Mouse (Mus musculus): ENCODE data around the gene Pex11a. TPM values are rescaled to one million over a fixed set of nuclear protein-coding genes. Genes with fewer than 3 reads are reported as not detected.

Pex11a gene
- total and polyA plus RNA-seq, 3 experiments = 16.4 to 19.0 (median 18.1) TPM

DNA sequence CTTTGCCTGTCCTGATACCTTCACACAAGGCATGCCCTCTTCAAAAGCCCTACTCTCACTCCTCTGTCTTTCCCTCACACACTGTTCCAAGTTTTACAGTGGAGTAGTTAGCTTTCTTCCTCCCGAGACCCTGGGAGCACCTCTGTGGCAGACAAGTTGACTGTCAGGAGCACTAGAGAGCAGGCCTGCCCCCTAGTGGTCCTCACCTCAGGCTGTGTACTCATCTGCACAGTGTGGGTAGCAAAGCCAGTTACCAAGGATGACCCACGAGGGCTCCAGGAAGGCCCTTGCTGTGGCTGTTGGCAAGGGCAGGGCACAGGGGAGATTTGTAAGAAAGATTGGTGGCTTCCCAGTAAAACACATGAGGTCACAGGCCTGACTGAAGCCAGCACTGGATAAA lies 15.8 kb downstream of the Pex11a start:
- Histone ChIP-seq H3K36me3 (ENCODE audit: control insufficient read depth, insufficient read depth, low read length) (no peaks in the 10 kb centered on the region), H3K79me2 (replicated peaks; ENCODE audit: control insufficient read depth, insufficient read depth, low read length) (no peaks in the 10 kb centered on the region), H3K4me3 (no peak overlapping the region), H3K27me3 (ENCODE audit: control insufficient read depth, insufficient read depth, low read length) (no peaks in the 10 kb centered on the region; the same call in 1 of the 2 replicates), H3K9ac (ENCODE audit: low read depth, low read length) (no peak overlapping the region), H3K27ac (no peak overlapping the region), H3K4me1 (ENCODE audit: control insufficient read depth, insufficient read depth, low read length) (no peaks in the 10 kb centered on the region)
- DNase-seq = peak; percentile 53 to 61
- intact Hi-C loops (cut with DNase I) = loop anchor here (5.0 kb wide), 1 partner anchor 65 kb away; the partner anchor contains the start of gene Ticrr
- 12% methylated on average over 2 of the region's 2 CpGs for WGBS
- TF ChIP-seq CTCF (IDR thresholded peaks at IDR 0.05) (peak; percentile 81), POLR2A (IDR thresholded peaks at IDR 0.05; ENCODE audit: insufficient read depth, low read depth, low read length) (no peak)

DNA sequence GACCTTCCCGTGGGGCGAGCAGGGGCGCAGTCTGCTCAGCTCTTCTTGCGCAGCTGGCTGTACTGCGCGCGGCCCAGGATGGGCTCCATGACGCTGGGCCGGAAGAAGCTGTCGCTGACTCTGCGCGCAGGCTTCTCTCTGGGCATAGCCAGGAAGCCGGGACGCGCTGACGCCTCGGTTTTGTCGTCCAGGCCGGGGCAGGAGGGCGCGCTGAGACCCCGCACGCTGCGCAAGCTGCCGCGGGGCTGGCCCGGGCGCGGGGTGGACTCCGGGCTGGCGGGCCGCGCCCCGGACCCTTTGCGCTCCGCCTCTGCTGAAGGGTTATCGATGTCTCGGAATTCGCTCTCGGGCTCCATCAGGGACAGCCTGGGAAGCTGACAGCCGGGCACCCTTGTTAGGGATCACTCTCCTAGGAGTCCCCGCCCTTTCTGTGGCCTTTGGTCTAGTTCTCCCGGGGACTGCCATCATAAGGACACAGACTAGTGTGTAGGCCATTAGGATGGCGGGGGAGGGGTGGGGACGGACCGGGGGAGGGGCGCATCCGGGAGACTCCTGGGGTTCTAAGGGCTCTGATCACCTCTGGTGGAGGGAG lies 21.4 kb downstream of the Pex11a start:
- TF ChIP-seq CTCF (IDR thresholded peaks at IDR 0.05) = no peak
- DNase-seq = peak; percentile 72 to 75
- WGBS = 1% methylated on average over 48 of the region's 48 CpGs
- H3K4me1 ChIP-seq (ENCODE audit: control insufficient read depth, insufficient read depth, low read length) = no peaks in the 10 kb centered on the region
- no peaks in the 10 kb centered on the region for H3K79me2 ChIP-seq (replicated peaks; ENCODE audit: control insufficient read depth, insufficient read depth, low read length)
- peak overlapping the region; percentile 68 for H3K4me3 ChIP-seq
- H3K27me3 ChIP-seq (ENCODE audit: control insufficient read depth, insufficient read depth, low read length) = no peaks in the 10 kb centered on the region; the same call in 1 of the 2 replicates
- intact Hi-C loops (cut with DNase I) = no loop called here
- no peaks in the 10 kb centered on the region for H3K36me3 ChIP-seq (ENCODE audit: control insufficient read depth, insufficient read depth, low read length)
- H3K9ac ChIP-seq (ENCODE audit: low read depth, low read length) = peak overlapping the region; percentile 80
- H3K27ac ChIP-seq = peak overlapping the region; percentile 62

DNA sequence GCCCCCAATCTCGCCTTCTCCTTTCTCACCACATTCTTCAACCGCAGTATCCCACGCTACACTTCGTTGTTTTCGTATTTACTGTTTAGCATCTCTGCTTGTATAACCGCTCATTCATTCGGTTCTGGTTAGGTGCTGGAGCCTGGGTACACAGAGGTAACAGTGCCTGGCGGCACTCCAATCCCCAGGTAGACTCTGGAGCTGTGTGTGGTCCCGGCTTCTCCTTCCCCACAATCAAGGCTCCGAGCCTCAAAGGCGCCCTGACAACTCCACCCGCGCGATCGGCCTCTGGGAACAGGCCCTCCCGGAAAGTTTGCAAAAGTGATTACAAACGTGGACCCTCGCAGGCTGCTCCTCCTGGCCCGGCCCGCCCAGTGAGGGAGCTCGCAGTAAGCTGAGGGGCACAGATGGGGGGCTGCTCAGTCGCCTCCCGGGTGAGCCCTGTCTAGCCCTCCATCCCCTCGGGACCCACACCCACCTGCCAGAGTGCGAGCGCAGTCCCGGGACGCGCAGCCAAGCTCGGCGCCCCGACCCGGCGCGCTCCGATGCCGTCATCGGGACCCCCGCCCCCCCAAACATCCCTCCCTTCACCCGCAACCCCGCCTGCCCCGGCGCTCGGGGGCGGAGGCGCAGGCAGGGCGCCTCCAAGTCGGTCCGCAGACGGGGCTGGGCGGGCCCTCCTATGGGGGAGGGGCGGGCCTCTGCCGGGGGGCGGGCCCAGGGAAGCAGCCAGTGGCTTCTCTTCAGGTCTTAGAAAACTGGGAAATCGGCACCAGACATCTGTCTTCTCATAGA lies 27.5 kb downstream of the Pex11a start, which contains the start of gene Kif7:
TSS of gene Kif7 (minus strand) at position 534 of the 795 bp plus-strand sequence.
- TF ChIP-seq CTCF (IDR thresholded peaks at IDR 0.05) = no peak
- no peak for TF ChIP-seq EP300 (IDR thresholded peaks at IDR 0.05; ENCODE audit: insufficient read depth, low read depth, low read length)
- no peak for TF ChIP-seq POLR2A (IDR thresholded peaks at IDR 0.05; ENCODE audit: insufficient read depth, low read depth, low read length)
- no peaks in the 10 kb centered on the region for H3K79me2 ChIP-seq (replicated peaks; ENCODE audit: control insufficient read depth, insufficient read depth, low read length)
- H3K27ac ChIP-seq = no peak within 1 kb of the TSS; the same call in 1 of the 2 replicates
- peak within 1 kb of the TSS; percentile 86 for H3K9ac ChIP-seq (ENCODE audit: low read depth, low read length)
- 2% methylated on average over 44 of the region's 55 CpGs for WGBS
- H3K4me3 ChIP-seq = peak within 1 kb of the TSS; percentile 80
- peak; percentile 87 for DNase-seq
- no peaks in the 10 kb centered on the region for H3K36me3 ChIP-seq (ENCODE audit: control insufficient read depth, insufficient read depth, low read length)
- H3K27me3 ChIP-seq (ENCODE audit: control insufficient read depth, insufficient read depth, low read length) = no peaks in the 10 kb centered on the region
- H3K4me1 ChIP-seq (ENCODE audit: control insufficient read depth, insufficient read depth, low read length) = no peaks in the 10 kb centered on the region; the same call in 1 of the 2 replicates
- intact Hi-C loops (cut with DNase I) = no loop called here

DNA sequence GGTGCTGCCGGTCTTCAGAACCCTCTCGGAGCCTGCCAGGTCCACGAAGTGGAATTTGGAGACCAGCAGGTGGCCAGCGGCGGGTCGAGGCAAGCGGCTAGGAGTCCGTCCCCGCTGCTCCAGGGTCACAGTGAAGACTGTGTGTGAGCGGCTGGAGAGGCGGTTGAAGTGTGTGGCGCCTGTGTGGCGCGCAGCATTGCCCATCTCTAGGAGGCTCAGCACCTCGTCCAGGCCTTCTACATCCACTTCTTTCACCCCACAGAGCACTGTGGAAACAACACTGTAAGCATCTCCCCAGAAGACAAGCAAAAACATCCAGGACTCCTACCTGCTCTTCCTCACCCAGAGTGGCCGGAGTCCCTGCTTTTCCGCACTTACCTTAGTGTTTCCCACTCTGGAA lies 32.1 kb downstream of the Pex11a start:
- 69% methylated on average over 17 of the region's 17 CpGs for WGBS
- H3K27ac ChIP-seq = no peak overlapping the region
- H3K4me1 ChIP-seq (ENCODE audit: control insufficient read depth, insufficient read depth, low read length) = no peaks in the 10 kb centered on the region; the same call in 1 of the 2 replicates
- no peaks in the 10 kb centered on the region for H3K36me3 ChIP-seq (ENCODE audit: control insufficient read depth, insufficient read depth, low read length)
- no peak overlapping the region for H3K9ac ChIP-seq (ENCODE audit: low read depth, low read length)
- H3K4me3 ChIP-seq = no peak overlapping the region
- intact Hi-C loops (cut with DNase I) = no loop called here
- H3K79me2 ChIP-seq (replicated peaks; ENCODE audit: control insufficient read depth, insufficient read depth, low read length) = no peaks in the 10 kb centered on the region
- no peak for TF ChIP-seq EP300 (IDR thresholded peaks at IDR 0.05; ENCODE audit: insufficient read depth, low read depth, low read length)
- no peak for TF ChIP-seq POLR2A (IDR thresholded peaks at IDR 0.05; ENCODE audit: insufficient read depth, low read depth, low read length)
- TF ChIP-seq CTCF (IDR thresholded peaks at IDR 0.05) = no peak
- H3K27me3 ChIP-seq (ENCODE audit: control insufficient read depth, insufficient read depth, low read length) = peaks cover 5% of the 10 kb centered on the region; the same call in 1 of the 2 replicates
- DNase-seq = no peak

DNA sequence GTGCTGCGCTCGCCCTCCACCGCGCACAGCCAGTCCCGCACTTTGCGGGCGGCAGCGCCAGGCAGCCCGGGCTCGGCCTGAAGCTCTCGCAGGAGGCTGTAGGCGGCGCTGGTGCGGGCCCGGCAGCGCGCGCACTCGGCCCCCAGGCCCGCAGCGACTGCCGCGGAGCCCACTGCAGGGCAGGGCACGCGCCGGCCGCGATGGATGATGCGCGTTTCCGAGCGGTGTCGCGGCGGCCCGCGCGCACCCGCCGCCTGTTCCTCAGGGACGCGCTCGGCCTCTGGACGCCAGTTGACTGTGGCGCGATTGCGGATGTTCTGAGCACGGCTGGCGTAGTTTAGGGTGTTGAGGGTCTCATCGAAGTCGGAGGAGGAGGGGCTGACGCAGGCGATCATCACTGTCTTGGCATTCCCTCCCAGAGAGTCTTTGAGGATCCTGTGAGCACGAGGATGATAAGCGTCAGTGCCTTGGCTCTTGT lies 32.8 kb downstream of the Pex11a start:
- H3K4me1 ChIP-seq (ENCODE audit: control insufficient read depth, insufficient read depth, low read length) = no peaks in the 10 kb centered on the region
- no peak for DNase-seq
- peak overlapping the region; percentile 7; the same call in 1 of the 2 replicates for H3K4me3 ChIP-seq
- no peak for TF ChIP-seq EP300 (IDR thresholded peaks at IDR 0.05; ENCODE audit: insufficient read depth, low read depth, low read length)
- no peak for TF ChIP-seq POLR2A (IDR thresholded peaks at IDR 0.05; ENCODE audit: insufficient read depth, low read depth, low read length)
- TF ChIP-seq CTCF (IDR thresholded peaks at IDR 0.05) = peak; percentile 62
- H3K27me3 ChIP-seq (ENCODE audit: control insufficient read depth, insufficient read depth, low read length) = peaks cover 5% of the 10 kb centered on the region; the same call in 1 of the 2 replicates
- H3K79me2 ChIP-seq (replicated peaks; ENCODE audit: control insufficient read depth, insufficient read depth, low read length) = no peaks in the 10 kb centered on the region
- H3K27ac ChIP-seq = no peak overlapping the region
- intact Hi-C loops (cut with DNase I) = no loop called here
- peak overlapping the region; percentile 55; the same call in 1 of the 2 replicates for H3K9ac ChIP-seq (ENCODE audit: low read depth, low read length)
- no peaks in the 10 kb centered on the region for H3K36me3 ChIP-seq (ENCODE audit: control insufficient read depth, insufficient read depth, low read length)
- 14% methylated on average over 55 of the region's 55 CpGs for WGBS

DNA sequence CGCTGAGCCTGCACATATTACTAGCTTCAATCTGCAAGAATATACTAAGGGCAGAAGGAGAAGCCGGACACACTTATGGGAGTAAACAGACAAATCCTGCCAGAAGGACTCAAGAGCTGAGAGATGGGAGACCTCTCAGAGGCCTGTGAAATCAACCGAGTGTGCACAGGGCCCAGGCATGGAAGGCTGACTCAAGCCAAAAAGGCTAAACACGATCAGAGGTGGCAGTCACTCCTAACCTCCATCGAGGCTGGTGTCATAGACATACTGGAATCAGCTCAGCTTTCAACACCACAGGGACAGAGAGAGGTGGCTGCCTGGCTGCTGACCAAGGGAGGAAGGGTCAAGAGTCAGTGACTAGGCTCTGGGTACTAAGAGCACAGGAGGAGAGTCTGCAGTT lies 37.7 kb downstream of the Pex11a start:
- Histone ChIP-seq H3K79me2 (replicated peaks; ENCODE audit: control insufficient read depth, insufficient read depth, low read length) (no peaks in the 10 kb centered on the region), H3K27ac (no peak overlapping the region), H3K36me3 (ENCODE audit: control insufficient read depth, insufficient read depth, low read length) (no peaks in the 10 kb centered on the region), H3K4me3 (no peak overlapping the region), H3K27me3 (ENCODE audit: control insufficient read depth, insufficient read depth, low read length) (peaks cover 3% of the 10 kb centered on the region; the same call in 1 of the 2 replicates), H3K4me1 (ENCODE audit: control insufficient read depth, insufficient read depth, low read length) (no peaks in the 10 kb centered on the region), H3K9ac (ENCODE audit: low read depth, low read length) (no peak overlapping the region)
- DNase-seq = no peak
- WGBS = 77% methylated on average over 5 of the region's 5 CpGs
- intact Hi-C loops (cut with DNase I) = no loop called here
- TF ChIP-seq EP300 (IDR thresholded peaks at IDR 0.05; ENCODE audit: insufficient read depth, low read depth, low read length) (no peak), CTCF (IDR thresholded peaks at IDR 0.05) (no peak), POLR2A (IDR thresholded peaks at IDR 0.05; ENCODE audit: insufficient read depth, low read depth, low read length) (no peak)

All from heart, adult 2 months (tissue).